Mouse (Mus musculus): ENCODE data around the gene Thumpd2. TPM values are rescaled to one million over a fixed set of nuclear protein-coding genes. Genes with fewer than 3 reads are reported as not detected.
A peak's percentile ranks its signal among the peaks of the same experiment; 100 is the strongest.

Gene Thumpd2
- 1 to 10 TPM; 4.7 to 4.8 TPM for total RNA-seq (2021)

- peak; percentile 91 for DNase-seq
- intact Hi-C loops (cut with DNase I), result no loop called here
These were observed at the start of gene Thumpd2 for GRCm38 (mm10) chr17:81064979-81065311. Thumpd2 (minus strand) TSS chr17:81065082.

- intact Hi-C loops (cut with DNase I), result no loop called here
These were observed 39.4 kb upstream of the Thumpd2 start for GRCm38 (mm10) chr17:81104237-81104636.

GRCm38 (mm10) chr17:81102866-81103265 is 38.0 kb upstream of the Thumpd2 start:
- intact Hi-C loops (cut with DNase I), result no loop called here
- no peak for DNase-seq

More at GRCm38 (mm10) chr17:81104237-81104636, 39.4 kb upstream of the Thumpd2 start:
- DNase-seq, result no peak

GRCm38 (mm10) chr17:81098444-81098843 is 33.6 kb upstream of the Thumpd2 start:
- intact Hi-C loops (cut with DNase I), result no loop called here
- DNase-seq, result no peak

- intact Hi-C loops (cut with DNase I), result no loop called here
- no peak for DNase-seq
These were observed 31.6 kb upstream of the Thumpd2 start for GRCm38 (mm10) chr17:81096490-81096889.

- intact Hi-C loops (cut with DNase I), result no loop called here
- DNase-seq, result no peak
These were observed 27.9 kb upstream of the Thumpd2 start for GRCm38 (mm10) chr17:81092794-81093193.

GRCm38 (mm10) chr17:81088866-81089265 is 24.0 kb upstream of the Thumpd2 start:
- no peak for DNase-seq
- intact Hi-C loops (cut with DNase I), result no loop called here

GRCm38 (mm10) chr17:81087735-81088134 is 22.9 kb upstream of the Thumpd2 start:
- DNase-seq, result no peak
- intact Hi-C loops (cut with DNase I), result no loop called here

GRCm38 (mm10) chr17:81064279-81064978 is 453 bp downstream of the Thumpd2 start:
- intact Hi-C loops (cut with DNase I), result no loop called here
- DNase-seq, result peak in 1 of 2 experiments; percentile 18

GRCm38 (mm10) chr17:81063346-81063745 is 1.5 kb downstream of the Thumpd2 start:
- DNase-seq, result no peak
- intact Hi-C loops (cut with DNase I), result no loop called here

GRCm38 (mm10) chr17:81062349-81062871 is 2.5 kb downstream of the Thumpd2 start:
- no peak for DNase-seq
- intact Hi-C loops (cut with DNase I), result no loop called here

- intact Hi-C loops (cut with DNase I), result no loop called here
- DNase-seq, result no peak
These were observed 8.0 kb downstream of the Thumpd2 start for GRCm38 (mm10) chr17:81056796-81057381.

- intact Hi-C loops (cut with DNase I), result no loop called here
- DNase-seq, result no peak
These were observed 8.8 kb downstream of the Thumpd2 start for GRCm38 (mm10) chr17:81056035-81056434.

- DNase-seq, result no peak
- intact Hi-C loops (cut with DNase I), result no loop called here
These were observed 9.4 kb downstream of the Thumpd2 start for GRCm38 (mm10) chr17:81055522-81055921.

- no peak for DNase-seq
- intact Hi-C loops (cut with DNase I), result no loop called here
These were observed 11.6 kb downstream of the Thumpd2 start for GRCm38 (mm10) chr17:81053274-81053673.

- intact Hi-C loops (cut with DNase I), result no loop called here
- no peak for DNase-seq
These were observed 16.8 kb downstream of the Thumpd2 start for GRCm38 (mm10) chr17:81047930-81048564.

- DNase-seq, result peak in 1 of 2 experiments; percentile 48
- intact Hi-C loops (cut with DNase I), result no loop called here
These were observed 19.2 kb downstream of the Thumpd2 start for GRCm38 (mm10) chr17:81045525-81046150.

GRCm38 (mm10) chr17:81045115-81045514 is 19.8 kb downstream of the Thumpd2 start:
- intact Hi-C loops (cut with DNase I), result no loop called here
- no peak for DNase-seq

- intact Hi-C loops (cut with DNase I), result no loop called here
- no peak for DNase-seq
These were observed 20.5 kb downstream of the Thumpd2 start for GRCm38 (mm10) chr17:81044356-81044755.

GRCm38 (mm10) chr17:81041662-81042061 is 23.2 kb downstream of the Thumpd2 start:
- no peak for DNase-seq
- intact Hi-C loops (cut with DNase I), result no loop called here

GRCm38 (mm10) chr17:81038707-81039408 is 26.0 kb downstream of the Thumpd2 start:
- intact Hi-C loops (cut with DNase I), result no loop called here
- no peak for DNase-seq

All from heart, postnatal 36 days (tissue).